Mouse (Mus musculus): ENCODE results near the gene Fam71d.

Fam71d gene

DNA sequence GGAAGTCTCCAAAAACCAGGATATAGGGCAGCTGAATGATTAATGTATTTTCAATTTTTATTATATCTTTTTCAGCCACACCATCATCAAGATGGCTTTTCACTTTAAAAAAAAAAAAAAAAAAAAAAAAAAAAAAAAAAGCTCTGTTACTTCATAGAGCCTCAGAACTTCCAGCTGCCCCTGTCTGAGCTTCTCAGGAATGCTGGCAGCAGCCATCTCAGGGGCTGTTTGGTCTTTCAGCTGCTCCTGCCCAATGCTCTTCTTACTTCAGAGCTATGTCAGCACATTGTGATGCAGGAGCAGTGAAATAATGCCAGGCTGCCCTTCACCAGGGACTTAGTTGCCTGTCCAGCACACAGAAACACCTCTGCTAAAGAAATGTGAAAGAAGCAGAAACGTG lies at the start of gene Fam71d:
Gene Fam71d (plus strand): TSS at position 211 of the 400 bp plus-strand sequence.
- no peak for DNase-seq (ENCODE audit: low read depth in 1 of 2, low spot score in 2 of 2)

DNA sequence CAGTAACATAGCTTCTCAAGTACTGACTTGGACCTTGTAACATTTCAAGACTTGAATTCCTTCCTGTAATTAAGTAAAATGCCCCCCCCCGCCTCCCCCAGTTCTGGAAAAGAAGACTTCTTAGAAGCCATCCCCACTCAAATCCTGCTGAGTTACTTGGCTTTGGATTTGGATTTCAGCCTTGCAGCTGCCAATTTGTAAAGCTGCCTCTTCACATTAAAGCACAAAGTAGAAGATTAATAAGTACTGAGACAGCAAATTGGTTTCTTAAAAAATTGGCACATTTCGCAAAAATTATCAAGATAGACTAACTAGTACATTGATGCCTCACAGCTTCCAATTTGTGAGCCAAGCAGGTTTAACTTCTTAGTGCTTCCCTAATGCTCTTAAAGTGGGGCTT lies 47.6 kb upstream of the Fam71d start:
- no peak for DNase-seq (ENCODE audit: low read depth in 1 of 2, low spot score in 2 of 2)

DNA sequence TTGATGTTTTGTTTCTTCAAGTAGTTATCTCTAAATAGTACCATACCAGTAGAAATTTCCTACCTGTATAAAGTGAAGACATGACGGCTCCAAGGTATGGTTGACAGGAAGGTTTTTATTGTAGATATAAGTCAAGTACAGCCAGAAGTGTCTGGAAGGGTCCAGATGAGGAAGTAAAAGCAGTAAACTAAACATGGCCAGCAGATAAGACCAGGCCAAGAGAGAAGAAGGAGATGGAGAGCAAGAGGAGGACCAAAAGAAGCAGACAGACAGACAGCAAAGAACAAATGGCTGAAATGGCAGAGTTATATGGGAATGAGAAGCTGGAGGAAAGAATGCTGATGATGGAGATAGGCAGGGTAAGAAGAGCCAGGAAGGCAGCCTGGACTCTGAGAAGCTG lies 46.1 kb upstream of the Fam71d start:
- no peak for DNase-seq (ENCODE audit: low read depth in 1 of 2, low spot score in 2 of 2)

DNA sequence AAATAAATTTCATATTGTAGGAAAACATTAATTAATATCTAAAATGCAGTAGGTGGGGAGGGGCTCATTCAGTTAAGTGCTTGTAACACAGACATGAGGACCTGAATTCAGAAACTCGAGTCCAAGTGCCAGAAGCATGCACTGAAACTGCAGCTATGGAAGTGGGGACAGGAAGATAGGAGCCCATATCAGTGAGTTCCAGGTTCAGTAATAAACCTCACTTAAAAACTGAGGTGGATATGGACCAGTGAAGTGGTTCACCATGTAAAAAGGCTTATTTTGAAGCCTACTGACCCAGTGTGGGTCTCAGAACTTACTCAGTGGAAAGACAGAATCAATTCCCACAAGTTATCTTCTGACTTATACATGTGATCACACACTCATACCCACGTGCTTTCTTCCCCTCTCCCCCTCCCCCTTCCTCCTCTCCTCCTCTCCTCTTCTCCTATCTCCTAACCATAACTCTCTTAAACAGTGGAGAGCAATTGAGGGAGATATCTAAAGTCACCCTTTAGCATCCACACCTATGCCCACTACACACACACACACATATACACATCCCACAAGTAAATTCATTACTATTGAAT lies 31.5 kb upstream of the Fam71d start:
- no peak for DNase-seq (ENCODE audit: low read depth in 1 of 2, low spot score in 2 of 2)

DNA sequence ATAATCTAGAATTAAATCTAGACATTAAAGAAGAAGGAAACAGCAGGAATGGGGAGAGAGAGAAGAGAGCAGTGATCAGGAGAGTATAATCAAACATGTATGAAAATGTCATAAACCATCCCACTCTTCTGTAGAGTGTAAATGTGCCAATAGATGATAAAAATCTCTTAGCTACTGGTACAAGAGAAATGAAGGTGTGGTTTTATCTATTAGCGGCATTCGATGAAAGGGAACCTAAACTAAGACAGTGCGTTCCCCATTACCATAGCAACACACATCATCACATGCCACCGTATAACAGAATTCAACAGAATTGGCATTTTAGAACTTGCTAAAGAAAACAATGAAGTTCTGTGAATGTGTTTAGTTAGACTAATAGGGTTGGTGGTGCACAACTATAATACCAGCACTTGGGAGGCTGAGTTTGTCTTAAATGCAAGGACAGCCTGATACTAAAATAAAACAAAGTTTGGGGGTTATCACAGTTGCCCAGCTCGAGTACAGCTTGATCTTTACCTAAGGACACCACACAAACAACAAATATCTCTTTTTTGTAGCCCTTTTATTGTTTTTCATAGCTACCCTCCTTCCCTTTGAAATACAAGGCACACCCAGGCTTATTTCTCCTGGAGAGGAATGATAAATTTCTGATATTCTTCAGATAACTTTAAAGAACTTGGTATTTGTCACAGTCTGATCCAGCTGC lies 13.1 kb upstream of the Fam71d start:
- no peak for DNase-seq (ENCODE audit: low read depth in 1 of 2, low spot score in 2 of 2)

DNA sequence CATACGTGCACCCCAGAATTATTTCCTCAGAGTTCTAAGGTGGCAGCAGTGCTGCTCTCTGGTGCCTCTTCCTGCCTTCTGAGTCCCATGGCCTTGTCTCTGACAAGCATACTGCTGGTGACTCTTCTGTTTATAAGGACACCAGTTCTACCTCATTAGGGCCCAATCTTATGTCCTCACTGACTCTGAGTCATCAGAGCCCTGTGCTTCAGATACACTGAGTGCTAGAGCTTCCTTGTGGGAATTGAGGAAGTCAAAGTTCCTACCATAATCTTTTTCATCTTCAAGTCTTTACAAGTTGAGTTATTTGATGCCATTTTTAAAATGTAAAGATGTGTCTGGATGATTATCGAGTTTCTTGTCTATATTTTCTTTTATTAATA lies 12.5 kb upstream of the Fam71d start:
- no peak for DNase-seq (ENCODE audit: low read depth in 1 of 2, low spot score in 2 of 2)

DNA sequence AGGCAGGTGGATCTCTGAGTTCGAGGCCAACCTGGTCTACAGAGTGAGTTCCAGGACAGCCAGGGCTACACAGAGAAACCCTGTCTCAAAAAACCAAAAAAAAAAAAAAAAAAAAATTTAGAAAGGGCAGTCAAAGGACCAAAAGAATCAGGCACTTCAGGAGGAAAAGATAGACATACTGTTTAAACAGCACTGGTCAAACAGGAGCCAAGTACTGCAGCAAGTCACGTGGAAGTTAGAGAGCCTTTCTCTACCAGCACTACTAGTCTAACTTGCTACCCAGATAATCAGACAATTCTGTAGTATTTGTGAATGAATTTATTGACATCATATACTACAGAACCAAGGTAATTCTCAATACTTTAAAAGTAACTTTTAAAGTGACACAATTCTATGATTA lies 10.3 kb upstream of the Fam71d start:
- DNase-seq (ENCODE audit: low read depth in 1 of 2, low spot score in 2 of 2) = no peak

DNA sequence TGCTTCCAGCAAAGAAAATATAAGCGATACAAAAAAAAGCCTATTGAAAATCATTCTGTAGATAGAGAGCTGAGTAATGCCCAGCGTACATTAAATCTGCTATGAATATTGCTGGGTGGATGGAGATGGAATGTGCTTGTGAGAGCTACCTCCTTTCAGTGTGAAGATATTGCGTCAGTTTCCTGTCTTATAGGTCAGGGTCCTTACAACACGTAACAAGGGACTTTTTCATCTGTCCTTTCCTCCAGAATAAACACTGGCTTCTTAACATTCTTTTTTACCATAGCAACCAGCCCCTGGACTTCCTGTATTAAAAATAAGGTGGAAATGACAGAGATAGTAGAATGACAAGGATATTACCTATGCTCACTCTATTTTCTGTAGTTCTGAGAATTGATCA lies 9.1 kb upstream of the Fam71d start:
- DNase-seq (ENCODE audit: low read depth in 1 of 2, low spot score in 2 of 2) = no peak

DNA sequence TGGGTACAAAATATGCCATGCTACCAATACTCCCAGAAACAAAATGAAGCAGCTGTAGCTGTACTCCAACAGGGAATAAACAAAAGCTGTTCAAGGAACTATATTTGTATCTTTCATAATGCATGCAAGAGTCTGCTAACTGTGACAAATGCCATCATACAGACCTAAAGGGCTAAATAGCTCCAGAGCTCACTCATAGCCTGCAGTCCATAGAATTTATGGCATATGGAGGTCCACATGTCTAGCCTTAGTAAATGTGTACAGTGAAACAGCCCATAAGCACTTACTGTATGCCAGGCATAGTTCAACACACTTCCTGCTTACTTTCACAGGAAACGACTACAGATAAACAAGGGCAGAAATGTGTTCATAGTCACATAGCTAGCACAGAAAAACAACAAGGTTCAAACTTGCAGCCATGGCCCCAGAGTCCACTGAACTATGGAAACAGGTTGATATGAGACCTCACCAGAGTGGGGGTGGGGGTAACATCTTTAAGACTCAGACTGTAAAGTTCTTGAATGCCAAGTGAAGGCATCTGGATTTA lies 5.6 kb upstream of the Fam71d start:
- DNase-seq (ENCODE audit: low read depth in 1 of 2, low spot score in 2 of 2) = no peak

DNA sequence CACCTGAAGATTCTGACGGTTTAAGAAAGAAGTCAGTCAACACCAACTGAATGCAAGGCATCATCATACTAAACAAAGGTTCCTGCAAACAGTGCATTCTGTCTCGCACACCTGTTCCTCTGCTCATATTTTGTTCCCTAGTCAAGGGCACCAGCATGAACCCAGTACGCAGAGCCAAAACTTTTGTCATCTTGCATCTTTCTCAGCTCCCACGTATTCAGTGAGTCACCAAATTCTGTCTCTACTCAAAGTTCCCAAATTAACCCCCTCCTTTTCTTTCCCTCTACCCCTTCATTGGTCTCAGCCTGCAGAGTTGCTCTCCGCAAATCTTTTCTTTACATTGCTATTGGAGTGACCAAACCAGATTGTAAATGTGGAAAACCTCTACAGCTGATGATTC lies 2.5 kb upstream of the Fam71d start:
- DNase-seq (ENCODE audit: low read depth in 1 of 2, low spot score in 2 of 2) = no peak

DNA sequence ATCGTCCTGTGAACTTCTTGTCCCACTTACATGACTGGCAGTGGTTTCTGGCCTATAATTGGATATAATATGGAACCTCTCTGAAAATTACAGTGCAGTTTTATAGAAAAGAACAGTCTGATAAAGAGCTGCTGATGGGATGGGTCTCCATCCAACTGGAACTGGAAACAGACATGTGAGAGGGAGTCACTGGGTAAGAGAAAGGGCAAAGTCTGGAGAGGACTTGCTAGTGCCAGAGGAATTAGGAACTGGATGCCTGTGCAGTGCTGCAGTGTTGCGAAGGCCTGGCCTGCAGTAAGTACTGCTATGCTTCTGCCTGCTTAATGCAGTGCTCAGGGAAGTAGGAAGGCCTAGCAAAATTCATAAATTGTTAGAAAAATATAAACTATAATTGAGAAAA lies 1.9 kb downstream of the Fam71d start:
- no peak for DNase-seq (ENCODE audit: low read depth in 1 of 2, low spot score in 2 of 2)

DNA sequence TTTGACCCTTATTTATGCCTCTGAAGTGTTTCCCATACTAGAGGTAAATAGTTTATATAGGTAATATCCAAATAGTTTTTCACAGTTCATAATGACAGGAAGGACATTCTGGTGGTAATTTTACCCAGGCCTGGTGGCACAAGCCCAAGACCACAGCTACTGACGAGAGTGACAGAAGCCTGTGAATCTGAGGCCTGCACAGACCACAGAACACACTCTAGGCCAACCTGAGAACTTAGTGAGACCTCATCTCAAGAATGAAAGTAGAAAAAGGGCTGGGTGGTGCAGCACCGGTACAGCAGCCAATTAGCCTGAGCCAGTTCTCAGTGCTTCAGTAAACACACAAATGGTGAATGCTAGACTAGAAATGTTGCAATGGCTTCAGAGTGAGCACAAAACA lies 26.4 kb downstream of the Fam71d start:
- no peak for DNase-seq (ENCODE audit: low read depth in 1 of 2, low spot score in 2 of 2)

DNA sequence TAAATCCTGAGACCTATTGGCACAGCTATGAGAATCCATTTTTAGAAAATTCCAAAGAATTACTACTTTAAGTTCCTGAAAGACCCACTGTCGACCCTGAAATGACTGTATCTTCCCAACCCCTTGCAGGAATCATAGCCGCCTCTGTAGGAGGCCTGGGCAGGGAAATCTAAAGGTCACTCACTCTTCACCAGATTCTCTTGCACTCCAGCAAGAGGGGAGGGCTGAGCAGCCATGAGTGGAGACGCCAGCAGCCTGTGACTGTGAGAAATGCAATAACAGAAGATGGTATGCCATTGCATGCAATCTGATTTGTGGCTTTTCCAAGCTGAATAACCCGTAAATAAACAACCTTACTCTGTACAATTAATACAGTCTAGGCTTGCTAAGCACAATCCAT lies 36.4 kb downstream of the Fam71d start:
- DNase-seq (ENCODE audit: low read depth in 1 of 2, low spot score in 2 of 2) = no peak

DNA sequence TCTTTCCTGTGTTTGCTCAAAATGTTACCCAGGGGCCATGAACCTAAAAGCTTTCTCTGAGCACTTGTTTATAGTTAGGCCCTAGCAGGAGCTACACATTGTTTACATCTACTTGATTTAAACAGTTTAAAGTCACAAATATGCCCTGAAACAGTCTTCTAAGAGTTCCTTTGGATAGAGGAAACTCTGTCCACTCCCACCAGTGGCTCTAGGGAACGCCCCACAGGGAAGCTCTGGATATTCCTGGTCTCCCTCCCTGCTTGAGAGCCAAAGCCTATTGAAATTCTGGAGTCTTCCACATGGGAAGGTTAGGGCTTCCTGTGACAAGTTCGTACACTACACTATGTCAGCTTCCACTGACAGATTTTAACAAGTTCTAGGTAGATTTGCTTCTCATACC lies 48.3 kb downstream of the Fam71d start:
- no peak for DNase-seq (ENCODE audit: low read depth in 1 of 2, low spot score in 2 of 2)

DNA sequence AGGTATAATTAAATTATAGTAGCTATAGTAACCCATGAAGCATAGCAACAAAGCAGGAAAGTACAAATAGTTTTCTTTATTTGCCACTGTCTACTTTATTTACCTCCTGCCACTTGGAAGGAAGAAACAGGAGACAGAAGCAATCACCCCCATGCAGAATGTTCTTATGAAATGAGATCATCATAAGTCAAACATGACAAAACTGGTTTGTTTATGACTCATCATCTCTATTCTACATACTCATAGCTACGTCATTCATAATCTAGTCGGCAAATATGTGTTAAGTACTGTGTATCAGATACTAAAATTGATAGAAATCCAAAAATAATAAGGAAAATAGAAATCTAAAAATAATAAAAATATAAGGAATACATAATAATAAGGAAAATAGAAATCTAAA lies 49.0 kb downstream of the Fam71d start:
- DNase-seq (ENCODE audit: low read depth in 1 of 2, low spot score in 2 of 2) = no peak

DNA sequence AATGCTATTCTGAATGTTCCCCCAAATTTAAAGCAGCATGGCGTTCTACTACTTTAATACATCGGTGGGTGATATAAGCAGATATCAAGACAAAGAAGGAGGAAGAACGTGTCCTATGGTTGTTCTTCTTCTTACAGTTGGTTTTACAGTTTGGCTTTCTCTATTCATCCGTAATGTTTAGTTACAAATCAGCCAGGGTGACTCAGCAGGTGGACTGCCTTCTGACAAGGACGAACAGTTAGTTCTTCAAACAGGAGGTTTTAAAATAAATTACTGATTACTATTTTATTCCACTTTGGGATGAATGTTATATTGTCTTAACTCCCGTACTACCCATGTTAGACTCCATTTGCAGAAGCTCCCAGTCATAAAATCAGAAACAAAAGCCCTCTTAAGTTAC lies 54.9 kb downstream of the Fam71d start:
- DNase-seq (ENCODE audit: low read depth in 1 of 2, low spot score in 2 of 2) = no peak

DNA sequence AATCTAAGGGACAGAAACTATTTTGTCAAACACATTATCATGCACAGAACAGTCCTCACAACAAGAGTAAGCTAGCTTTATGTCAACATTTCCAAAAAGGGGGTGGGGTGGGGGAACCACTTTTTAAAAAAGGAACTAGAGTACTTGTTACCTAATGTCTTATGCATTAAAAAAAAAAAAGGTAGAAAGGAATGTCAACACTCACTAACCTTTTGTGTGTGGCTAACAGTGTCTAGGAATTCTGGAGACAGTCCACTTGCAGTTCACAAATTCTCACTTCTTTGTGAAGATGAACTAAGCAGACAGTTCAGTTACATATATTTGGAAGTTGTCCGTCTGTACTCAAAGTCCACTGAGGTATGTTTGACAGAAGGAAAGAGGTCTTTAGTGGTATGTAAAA lies 56.1 kb downstream of the Fam71d start:
- DNase-seq (ENCODE audit: low read depth in 1 of 2, low spot score in 2 of 2) = no peak

DNA sequence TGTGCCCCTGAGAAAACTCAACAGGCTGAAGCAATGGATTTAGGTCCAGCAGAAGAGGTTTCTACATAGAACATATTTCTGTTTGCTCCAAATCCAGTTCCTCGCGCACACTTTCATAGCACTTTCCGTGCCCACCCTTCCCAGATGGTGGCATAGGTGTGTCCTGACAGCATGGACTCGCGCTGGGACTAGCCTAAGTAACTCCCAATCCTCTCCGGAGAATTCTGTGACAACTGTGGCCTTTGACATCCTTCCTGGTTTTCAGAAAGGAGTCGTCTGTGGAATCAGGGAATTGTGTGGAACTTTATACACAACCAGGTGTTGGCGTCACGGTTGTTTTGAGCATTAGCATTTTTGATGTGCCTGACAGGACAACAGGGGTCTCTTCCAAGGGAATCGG lies 56.8 kb downstream of the Fam71d start:
- DNase-seq (ENCODE audit: low read depth in 1 of 2, low spot score in 2 of 2) = no peak

DNA sequence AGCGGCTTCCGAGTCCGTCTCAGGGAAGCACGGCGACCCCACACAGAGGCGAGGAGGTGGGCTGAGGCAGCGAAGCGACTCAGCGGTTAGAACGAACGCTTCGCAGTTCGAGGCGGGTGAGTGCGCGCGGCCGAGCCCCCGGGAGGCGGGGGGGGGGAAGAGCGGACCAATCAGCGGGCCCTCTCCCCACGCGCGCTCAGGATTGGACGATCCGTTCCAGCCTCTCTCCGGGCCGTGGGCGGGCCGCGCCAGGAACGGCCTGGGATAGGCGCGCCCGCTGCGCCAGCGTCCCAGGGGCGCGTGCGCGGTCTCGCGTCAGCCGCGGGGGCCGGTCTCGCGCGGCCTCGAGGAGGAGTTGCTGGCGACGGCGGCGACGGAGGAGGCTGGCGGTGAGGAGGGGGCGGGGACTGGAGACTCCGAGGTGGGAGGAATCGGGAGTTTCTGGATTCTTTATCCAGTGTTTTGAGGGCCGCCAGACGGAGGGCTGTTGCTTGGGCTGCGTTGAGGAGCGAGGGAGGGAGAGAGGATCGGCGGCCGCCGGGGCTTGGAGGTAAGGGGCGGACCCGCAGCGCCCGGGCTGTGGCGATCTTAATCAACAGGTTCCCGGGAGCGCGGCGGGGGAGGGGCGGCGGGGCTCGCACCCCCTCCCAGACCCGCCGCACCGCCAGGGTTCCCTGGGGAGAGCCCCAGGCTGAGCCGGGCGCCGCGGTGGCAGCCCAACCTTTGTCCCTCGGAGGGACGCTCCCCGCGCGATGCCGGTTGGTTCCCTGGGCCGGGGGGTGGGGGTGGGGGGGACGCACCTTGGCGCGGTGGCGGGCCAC lies 57.4 kb downstream of the Fam71d start, which contains the start of gene Mpp5:
Gene Mpp5 (plus strand): TSS at position 351 of the 821 bp plus-strand sequence.
- DNase-seq (ENCODE audit: low read depth in 1 of 2, low spot score in 2 of 2) = peak; percentile 86 to 92

DNA sequence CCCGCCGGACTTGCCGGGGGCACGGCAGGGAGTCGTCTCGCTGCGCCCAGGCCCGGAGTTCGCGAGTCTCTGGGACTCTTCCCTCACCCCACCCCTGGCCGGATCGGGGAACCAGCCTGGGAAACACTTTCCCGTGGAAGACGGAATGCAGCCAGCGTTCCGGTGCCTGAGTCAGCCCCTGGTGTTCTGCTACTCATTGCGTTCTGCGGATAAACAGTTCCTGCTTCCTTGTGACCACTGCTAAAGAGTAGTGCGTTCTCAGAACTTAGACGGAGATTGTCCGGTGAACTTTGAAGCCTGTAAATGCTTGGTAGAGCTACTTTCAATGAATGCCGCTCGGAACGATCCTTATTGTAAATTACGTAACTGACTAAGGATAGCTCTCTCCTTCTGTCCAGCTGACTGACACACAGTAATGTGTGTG lies 58.1 kb downstream of the Fam71d start:
- peak; percentile 8 to 24 for DNase-seq (ENCODE audit: low read depth in 1 of 2, low spot score in 2 of 2)

DNA sequence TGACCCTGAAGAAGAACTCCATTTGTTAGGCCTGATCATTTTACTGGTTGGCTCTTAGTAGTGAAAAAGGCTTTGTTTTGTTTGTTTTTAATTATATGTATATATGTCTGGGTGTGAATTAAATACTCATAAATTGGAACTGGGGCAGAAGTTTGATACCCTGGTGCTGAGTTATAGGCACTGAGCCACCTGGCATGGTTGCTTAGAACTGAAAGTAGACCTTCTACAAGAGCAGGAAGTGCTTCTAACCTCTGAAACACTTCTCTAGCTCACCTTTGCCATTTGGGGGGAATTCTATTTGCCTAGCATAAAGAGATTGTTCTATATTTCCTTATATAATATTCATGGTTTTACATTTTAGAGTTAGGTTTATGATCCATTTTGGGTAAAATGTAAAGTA lies 70.6 kb downstream of the Fam71d start:
- DNase-seq (ENCODE audit: low read depth in 1 of 2, low spot score in 2 of 2) = no peak

Measured in monocyte, adult 2 months (primary cell).